Mouse (Mus musculus): ENCODE measurements at regions not wholly inside any gene's neighbourhood (a gene's known extent, or its start where the extent isn't known, plus 50 kb on each side); places are given as distances from the start of the nearest gene placed in this dataset.
A peak's percentile ranks its signal among the peaks of the same experiment; 100 is the strongest.

DNA sequence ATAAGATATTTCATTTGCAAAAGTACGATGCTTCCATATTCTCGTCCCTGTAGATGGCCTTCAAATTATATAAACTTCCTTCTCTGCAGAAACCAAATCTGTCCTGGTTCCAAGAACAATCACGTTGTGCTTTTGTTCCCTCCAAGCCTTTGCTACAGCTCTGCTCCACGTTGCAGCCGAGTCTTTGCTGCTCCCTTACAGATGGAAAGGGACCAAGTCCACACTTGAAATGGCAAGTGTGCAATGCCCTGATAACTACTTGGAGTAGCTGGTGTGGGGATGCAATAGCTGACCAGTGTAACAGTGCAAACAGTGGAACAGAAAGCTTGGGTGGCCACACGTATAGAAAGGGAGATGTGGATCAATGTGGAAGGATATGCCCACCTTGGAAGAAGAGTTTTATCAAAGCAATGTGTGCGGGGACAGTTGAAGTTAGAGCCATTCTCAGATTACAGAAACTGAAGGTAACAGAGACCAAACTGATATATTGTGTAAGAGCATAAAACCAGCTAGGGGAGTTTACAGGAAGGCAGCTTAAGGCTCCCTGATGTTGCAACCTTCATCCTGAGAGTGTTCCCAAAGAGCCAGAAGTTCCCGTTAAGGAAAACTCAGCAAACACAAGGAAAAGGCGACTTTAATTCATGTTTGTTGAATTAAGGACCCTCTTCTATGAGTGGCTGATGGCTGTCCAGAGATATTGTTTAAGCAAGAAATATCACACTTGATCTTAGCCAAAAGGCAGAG, 161.3 kb downstream of the Npr3 start:
- Histone ChIP-seq H3K4me2 (replicated peaks; ENCODE audit: low read depth, low read length) (no peak overlapping the region), H3K9me3 (ENCODE audit: control insufficient read depth, low read depth, low read length) (no peaks in the 10 kb centered on the region; the same call in 1 of the 2 replicates), H3K27ac (ENCODE audit: low read length) (peak overlapping the region; percentile 78), H3K36me3 (ENCODE audit: control insufficient read depth, insufficient read depth, low read length) (no peaks in the 10 kb centered on the region), H3K9ac (replicated peaks; ENCODE audit: low read depth, low read length) (no peak overlapping the region), H3K27me3 (ENCODE audit: control insufficient read depth, insufficient read depth, low read length) (no peaks in the 10 kb centered on the region), H3K4me1 (ENCODE audit: control insufficient read depth, insufficient read depth, low read length) (peaks cover 16% of the 10 kb centered on the region), H3K4me3 (ENCODE audit: low read depth, low read length) (no peak overlapping the region)
- 58% methylated on average over 9 of the region's 9 CpGs for WGBS
- no peak for ATAC-seq (ENCODE audit: insufficient number of reproducible peaks, insufficient read depth, low FRiP score, low read depth)

DNA sequence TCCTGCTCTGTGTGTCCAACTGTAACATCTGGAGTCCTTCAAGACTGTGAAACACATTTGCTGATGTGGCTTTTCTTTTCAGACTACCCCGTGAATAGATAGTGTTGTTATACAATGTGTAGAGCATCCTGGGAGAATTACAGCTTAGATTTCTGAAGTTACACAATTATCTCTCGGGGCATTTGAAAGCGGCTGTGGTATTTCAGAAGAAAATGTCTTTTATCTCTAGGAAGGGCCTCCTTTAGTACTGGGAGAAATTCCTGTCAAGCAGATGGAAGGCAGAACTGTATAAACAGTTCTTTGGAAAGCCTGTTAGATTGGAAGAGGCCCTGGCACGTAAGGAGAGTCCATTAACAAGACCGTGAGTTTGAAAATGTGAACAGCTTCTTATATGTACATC, 162.2 kb downstream of the Npr3 start:
- Histone ChIP-seq H3K36me3 (ENCODE audit: control insufficient read depth, insufficient read depth, low read length) (no peaks in the 10 kb centered on the region), H3K9me3 (ENCODE audit: control insufficient read depth, low read depth, low read length) (no peaks in the 10 kb centered on the region; the same call in 1 of the 2 replicates), H3K27ac (ENCODE audit: low read length) (peak overlapping the region; percentile 78), H3K9ac (replicated peaks; ENCODE audit: low read depth, low read length) (no peak overlapping the region), H3K4me3 (ENCODE audit: low read depth, low read length) (no peak overlapping the region), H3K4me1 (ENCODE audit: control insufficient read depth, insufficient read depth, low read length) (peaks cover 16% of the 10 kb centered on the region), H3K4me2 (replicated peaks; ENCODE audit: low read depth, low read length) (no peak overlapping the region), H3K27me3 (ENCODE audit: control insufficient read depth, insufficient read depth, low read length) (no peaks in the 10 kb centered on the region)
- ATAC-seq (ENCODE audit: insufficient number of reproducible peaks, insufficient read depth, low FRiP score, low read depth): peak; percentile 74; the same call in 1 of the 2 replicates
- WGBS: 19% methylated on average over 5 of the region's 5 CpGs

DNA sequence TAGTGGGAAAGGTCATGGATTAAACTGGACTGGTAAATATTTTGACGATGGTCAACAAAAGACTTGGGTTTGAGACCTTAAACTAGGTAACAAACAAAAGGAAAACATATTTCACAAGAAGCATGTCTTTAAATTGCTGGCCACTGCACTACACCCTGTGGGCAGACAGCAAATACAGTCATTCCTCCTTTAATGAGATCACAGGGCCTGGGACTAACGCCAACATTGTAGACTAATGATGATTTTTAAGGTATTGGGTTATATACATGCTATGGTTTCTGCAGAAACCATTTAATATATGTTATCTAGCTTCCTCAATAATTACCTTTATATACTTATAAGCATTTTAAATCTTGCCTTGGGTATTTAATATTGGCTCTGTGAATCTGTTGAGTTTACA, 162.8 kb downstream of the Npr3 start:
- Histone ChIP-seq H3K27ac (ENCODE audit: low read length) (peak overlapping the region; percentile 78; the same call in 1 of the 2 replicates), H3K4me2 (replicated peaks; ENCODE audit: low read depth, low read length) (no peak overlapping the region), H3K9me3 (ENCODE audit: control insufficient read depth, low read depth, low read length) (no peaks in the 10 kb centered on the region; the same call in 1 of the 2 replicates), H3K4me3 (ENCODE audit: low read depth, low read length) (no peak overlapping the region), H3K27me3 (ENCODE audit: control insufficient read depth, insufficient read depth, low read length) (no peaks in the 10 kb centered on the region), H3K9ac (replicated peaks; ENCODE audit: low read depth, low read length) (no peak overlapping the region), H3K36me3 (ENCODE audit: control insufficient read depth, insufficient read depth, low read length) (no peaks in the 10 kb centered on the region), H3K4me1 (ENCODE audit: control insufficient read depth, insufficient read depth, low read length) (peaks cover 16% of the 10 kb centered on the region)
- ATAC-seq (ENCODE audit: insufficient number of reproducible peaks, insufficient read depth, low FRiP score, low read depth): no peak
- 64% methylated on average over 2 of the region's 2 CpGs for WGBS

DNA sequence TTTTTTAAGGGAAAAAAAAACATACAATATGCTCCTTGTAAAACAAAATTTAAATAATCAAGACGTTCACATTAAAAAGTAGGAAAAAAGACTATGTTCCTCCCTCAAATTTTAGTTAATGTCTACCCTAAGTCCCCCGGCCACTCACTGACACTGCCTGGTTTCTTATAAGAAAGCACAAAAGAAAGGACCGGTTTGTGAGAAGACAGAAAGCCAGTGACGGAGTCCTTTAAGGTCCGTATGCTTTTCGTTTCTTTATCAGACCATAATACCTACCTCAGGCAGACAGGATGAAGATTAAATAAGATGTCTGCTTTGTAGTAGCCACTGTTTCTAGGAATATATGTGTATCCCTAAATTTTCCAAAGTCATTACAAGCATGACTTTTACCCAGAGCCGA, 164.3 kb downstream of the Npr3 start:
- Histone ChIP-seq H3K27me3 (ENCODE audit: control insufficient read depth, insufficient read depth, low read length) (no peaks in the 10 kb centered on the region), H3K4me1 (ENCODE audit: control insufficient read depth, insufficient read depth, low read length) (peaks cover 16% of the 10 kb centered on the region), H3K9me3 (ENCODE audit: control insufficient read depth, low read depth, low read length) (no peaks in the 10 kb centered on the region), H3K27ac (ENCODE audit: low read length) (no peak overlapping the region), H3K4me2 (replicated peaks; ENCODE audit: low read depth, low read length) (no peak overlapping the region), H3K4me3 (ENCODE audit: low read depth, low read length) (no peak overlapping the region), H3K36me3 (ENCODE audit: control insufficient read depth, insufficient read depth, low read length) (no peaks in the 10 kb centered on the region), H3K9ac (replicated peaks; ENCODE audit: low read depth, low read length) (no peak overlapping the region)
- ATAC-seq (ENCODE audit: insufficient number of reproducible peaks, insufficient read depth, low FRiP score, low read depth): no peak
- WGBS: 59% methylated on average over 7 of the region's 7 CpGs

DNA sequence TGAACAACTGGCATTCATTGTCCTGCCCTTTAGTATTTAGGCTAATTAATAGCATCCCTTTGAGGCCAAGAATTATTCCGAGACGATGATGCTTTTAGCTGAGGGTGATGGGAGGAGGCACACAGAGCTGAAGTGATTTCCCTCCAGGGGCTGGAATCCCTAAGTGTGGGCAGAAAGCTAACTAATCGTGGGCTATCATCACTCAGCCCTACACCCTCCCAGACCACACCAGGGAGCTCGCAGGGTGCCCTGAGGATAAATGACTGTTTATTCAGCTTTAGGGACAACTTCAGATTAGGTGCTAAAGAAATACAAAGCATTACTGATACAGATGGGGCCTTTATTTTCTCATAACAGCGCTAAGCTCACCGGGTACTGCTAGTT, 164.7 kb downstream of the Npr3 start:
- Histone ChIP-seq H3K36me3 (ENCODE audit: control insufficient read depth, insufficient read depth, low read length) (no peaks in the 10 kb centered on the region), H3K9me3 (ENCODE audit: control insufficient read depth, low read depth, low read length) (no peaks in the 10 kb centered on the region), H3K27me3 (ENCODE audit: control insufficient read depth, insufficient read depth, low read length) (no peaks in the 10 kb centered on the region), H3K4me2 (replicated peaks; ENCODE audit: low read depth, low read length) (no peak overlapping the region), H3K4me3 (ENCODE audit: low read depth, low read length) (no peak overlapping the region), H3K27ac (ENCODE audit: low read length) (no peak overlapping the region), H3K9ac (replicated peaks; ENCODE audit: low read depth, low read length) (no peak overlapping the region), H3K4me1 (ENCODE audit: control insufficient read depth, insufficient read depth, low read length) (peaks cover 16% of the 10 kb centered on the region)
- 25% methylated on average over 6 of the region's 6 CpGs for WGBS
- ATAC-seq (ENCODE audit: insufficient number of reproducible peaks, insufficient read depth, low FRiP score, low read depth): 0 out of 2 replicates have a peak, but pooled peaks have one; percentile 2

DNA sequence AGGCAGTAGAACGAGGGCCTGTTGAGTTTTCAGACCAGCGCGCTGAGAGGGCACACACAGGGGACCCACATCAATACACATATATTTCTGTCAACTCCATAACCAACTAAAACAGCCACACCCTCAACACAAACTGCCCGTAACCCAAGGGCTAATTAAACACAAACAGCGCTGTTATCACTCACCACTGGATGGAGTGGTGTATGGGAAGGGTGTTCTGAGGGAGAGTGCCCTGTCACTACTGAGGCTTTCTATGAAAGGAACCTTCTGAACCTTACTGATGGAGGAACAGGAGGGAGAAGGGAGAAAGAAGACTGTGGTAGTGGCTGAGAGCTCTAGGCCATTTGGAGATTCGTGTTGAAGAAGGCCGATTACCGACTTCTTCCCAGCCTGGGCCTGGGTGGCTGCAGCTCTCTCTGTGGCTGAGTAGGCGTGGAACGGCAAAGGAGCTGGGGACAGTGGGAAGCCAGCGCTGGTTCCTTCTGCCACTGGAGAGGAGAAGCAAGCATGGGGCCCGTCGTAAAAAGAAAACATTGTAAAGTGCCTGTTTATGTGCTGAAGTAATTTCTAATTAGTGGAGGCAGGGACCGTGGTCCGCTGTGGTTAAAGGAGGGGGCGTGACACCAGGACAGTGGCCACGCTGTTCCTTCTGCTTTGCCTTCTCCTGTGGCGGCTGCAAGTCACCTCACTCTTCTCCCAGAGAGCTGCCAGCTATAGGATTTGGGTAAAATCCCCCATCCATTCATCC, 165.3 kb downstream of the Npr3 start:
- Histone ChIP-seq H3K4me1 (ENCODE audit: control insufficient read depth, insufficient read depth, low read length) (peaks cover 16% of the 10 kb centered on the region), H3K27me3 (ENCODE audit: control insufficient read depth, insufficient read depth, low read length) (no peaks in the 10 kb centered on the region), H3K4me3 (ENCODE audit: low read depth, low read length) (no peak overlapping the region), H3K9me3 (ENCODE audit: control insufficient read depth, low read depth, low read length) (no peaks in the 10 kb centered on the region), H3K27ac (ENCODE audit: low read length) (no peak overlapping the region), H3K36me3 (ENCODE audit: control insufficient read depth, insufficient read depth, low read length) (no peaks in the 10 kb centered on the region), H3K4me2 (replicated peaks; ENCODE audit: low read depth, low read length) (no peak overlapping the region), H3K9ac (replicated peaks; ENCODE audit: low read depth, low read length) (no peak overlapping the region)
- 32% methylated on average over 18 of the region's 18 CpGs for WGBS
- ATAC-seq (ENCODE audit: insufficient number of reproducible peaks, insufficient read depth, low FRiP score, low read depth): peak; percentile 19; the same call in 1 of the 2 replicates

DNA sequence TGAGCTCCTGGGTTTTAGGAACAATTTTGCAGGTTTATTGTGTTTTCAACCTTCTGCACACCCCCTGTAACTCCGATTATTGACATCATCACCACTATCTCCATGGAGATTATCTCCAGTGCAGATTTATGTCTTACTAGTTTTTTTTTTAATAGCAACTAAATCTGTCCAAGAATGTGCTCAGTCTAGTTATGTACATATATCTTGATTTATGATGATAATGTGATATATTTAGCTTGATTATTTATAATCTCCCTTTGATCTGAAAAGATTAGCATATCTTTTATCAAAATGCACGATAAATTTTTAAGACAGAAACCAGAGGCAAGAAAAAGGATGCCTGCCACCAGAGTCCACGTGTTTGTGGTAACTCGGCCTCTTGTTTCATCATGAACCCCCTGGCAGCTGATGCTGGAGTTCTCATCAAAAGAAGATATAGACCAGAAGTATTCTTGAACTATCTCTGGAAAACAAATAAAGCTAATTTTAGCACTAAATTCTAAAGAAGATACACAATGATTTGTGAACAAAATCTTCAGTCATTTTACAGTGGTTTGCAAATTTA, 169.6 kb downstream of the Npr3 start:
- Histone ChIP-seq H3K9ac (replicated peaks; ENCODE audit: low read depth, low read length) (no peak overlapping the region), H3K4me1 (ENCODE audit: control insufficient read depth, insufficient read depth, low read length) (peaks cover 7% of the 10 kb centered on the region), H3K9me3 (ENCODE audit: control insufficient read depth, low read depth, low read length) (no peaks in the 10 kb centered on the region), H3K36me3 (ENCODE audit: control insufficient read depth, insufficient read depth, low read length) (no peaks in the 10 kb centered on the region), H3K4me3 (ENCODE audit: low read depth, low read length) (no peak overlapping the region), H3K27me3 (ENCODE audit: control insufficient read depth, insufficient read depth, low read length) (no peaks in the 10 kb centered on the region), H3K4me2 (replicated peaks; ENCODE audit: low read depth, low read length) (no peak overlapping the region), H3K27ac (ENCODE audit: low read length) (no peak overlapping the region)
- 57% methylated on average over 4 of the region's 4 CpGs for WGBS
- ATAC-seq (ENCODE audit: insufficient number of reproducible peaks, insufficient read depth, low FRiP score, low read depth): no peak

DNA sequence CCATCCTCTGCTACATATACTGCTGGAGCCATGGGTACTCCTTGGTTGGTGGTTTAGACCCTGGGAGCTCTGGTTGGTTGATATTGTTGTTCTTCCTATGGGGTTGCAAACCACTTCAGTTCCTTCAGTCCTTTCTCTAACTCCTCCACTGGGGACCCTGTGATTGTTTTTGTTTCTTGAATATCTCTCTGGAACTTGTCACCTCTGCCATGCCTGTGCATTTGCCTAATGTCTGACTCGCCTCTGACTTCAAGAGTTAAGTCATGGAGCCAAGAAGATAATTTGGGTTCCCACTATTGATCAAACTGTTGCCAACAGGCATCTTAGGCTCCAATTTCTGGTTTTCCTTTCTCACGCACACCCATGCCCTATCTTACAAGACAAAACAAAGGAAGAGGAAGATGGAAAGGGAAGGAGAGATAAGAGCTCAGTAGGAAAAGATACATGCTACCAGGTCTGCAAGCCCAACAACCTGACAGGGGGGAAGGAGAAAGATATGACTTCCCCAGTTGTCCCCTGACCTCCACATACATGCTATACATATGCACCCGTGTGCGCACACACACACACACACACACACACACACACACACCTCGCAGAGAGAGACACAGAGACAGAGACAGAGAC, 172.3 kb downstream of the Npr3 start:
- Histone ChIP-seq H3K27me3 (ENCODE audit: control insufficient read depth, insufficient read depth, low read length) (no peaks in the 10 kb centered on the region), H3K27ac (ENCODE audit: low read length) (no peak overlapping the region), H3K9ac (replicated peaks; ENCODE audit: low read depth, low read length) (no peak overlapping the region), H3K9me3 (ENCODE audit: control insufficient read depth, low read depth, low read length) (no peaks in the 10 kb centered on the region), H3K4me3 (ENCODE audit: low read depth, low read length) (no peak overlapping the region), H3K4me2 (replicated peaks; ENCODE audit: low read depth, low read length) (no peak overlapping the region), H3K36me3 (ENCODE audit: control insufficient read depth, insufficient read depth, low read length) (no peaks in the 10 kb centered on the region), H3K4me1 (ENCODE audit: control insufficient read depth, insufficient read depth, low read length) (0 out of 2 replicates have a peak, but pooled peaks cover 3% of the 10 kb centered on the region)
- 86% methylated on average over 5 of the region's 5 CpGs for WGBS
- ATAC-seq (ENCODE audit: insufficient number of reproducible peaks, insufficient read depth, low FRiP score, low read depth): no peak
